Mouse (Mus musculus) ZHBTc4 (cell line): ENCODE results near the gene Aaed1.

ENCODE experiments used
- DNase-seq: peaks from one replicate; pipeline ENCODE4 v3.0.0-alpha.2; 2011; ENCODE audit warnings: low read depth, low spot score

The Aaed1 gene

DNA sequence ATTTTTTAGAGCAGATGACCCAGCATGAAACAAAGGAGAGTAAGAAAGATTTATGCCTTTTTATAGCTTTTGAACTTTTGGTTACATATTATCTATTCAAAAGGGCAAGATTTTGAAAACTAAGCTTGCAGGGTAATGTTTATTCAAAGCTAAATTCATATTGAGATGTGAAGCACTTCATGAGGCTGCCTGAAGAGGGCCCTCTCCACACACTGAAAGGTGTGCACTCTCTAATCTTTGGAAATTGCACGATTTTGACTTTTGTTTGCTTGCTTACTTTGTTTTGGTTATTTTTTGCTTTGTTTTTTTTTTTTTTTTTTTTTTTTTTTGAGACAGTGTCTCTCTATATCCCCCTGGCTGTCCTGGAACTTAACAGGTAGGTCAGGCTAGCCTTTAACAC, 62.1 kb downstream of the Aaed1 start:
- peak; percentile 43 for DNase-seq

DNA sequence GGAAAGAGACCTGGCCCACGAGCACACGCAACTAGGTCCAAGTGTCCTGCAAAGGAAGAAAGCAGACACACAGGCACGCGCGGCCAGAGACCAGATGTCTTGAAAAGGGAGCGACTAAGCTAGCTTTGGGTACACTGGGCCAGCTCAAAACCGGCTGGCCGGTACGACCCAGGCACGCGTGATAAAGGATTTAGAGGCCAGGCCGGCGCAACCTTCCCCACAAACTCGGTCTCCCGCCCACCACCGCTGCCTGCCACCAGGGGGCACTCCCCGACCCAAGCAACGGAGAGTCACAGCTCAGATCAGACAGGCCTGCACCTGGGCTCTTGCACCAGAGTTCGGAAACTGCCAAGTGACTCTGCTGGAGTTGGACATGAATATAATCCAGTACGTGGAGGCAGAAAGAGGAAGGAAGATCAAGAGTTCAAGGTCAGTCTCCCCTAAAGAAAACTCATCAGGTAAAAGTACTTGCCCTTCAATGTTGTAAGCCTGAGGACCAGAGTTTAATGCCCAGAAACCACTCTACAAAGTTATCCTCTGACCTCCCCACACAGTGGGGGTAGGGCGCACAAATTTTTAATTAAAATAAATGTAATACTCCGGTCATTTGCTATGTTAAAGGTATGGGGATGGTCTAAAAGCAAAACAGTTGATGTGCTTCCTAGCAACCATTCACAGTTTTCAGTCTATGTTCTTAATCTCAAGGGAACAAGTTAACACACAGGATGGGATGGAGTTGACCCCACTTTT, 63.6 kb downstream of the Aaed1 start:
- DNase-seq, result peak; percentile 91

DNA sequence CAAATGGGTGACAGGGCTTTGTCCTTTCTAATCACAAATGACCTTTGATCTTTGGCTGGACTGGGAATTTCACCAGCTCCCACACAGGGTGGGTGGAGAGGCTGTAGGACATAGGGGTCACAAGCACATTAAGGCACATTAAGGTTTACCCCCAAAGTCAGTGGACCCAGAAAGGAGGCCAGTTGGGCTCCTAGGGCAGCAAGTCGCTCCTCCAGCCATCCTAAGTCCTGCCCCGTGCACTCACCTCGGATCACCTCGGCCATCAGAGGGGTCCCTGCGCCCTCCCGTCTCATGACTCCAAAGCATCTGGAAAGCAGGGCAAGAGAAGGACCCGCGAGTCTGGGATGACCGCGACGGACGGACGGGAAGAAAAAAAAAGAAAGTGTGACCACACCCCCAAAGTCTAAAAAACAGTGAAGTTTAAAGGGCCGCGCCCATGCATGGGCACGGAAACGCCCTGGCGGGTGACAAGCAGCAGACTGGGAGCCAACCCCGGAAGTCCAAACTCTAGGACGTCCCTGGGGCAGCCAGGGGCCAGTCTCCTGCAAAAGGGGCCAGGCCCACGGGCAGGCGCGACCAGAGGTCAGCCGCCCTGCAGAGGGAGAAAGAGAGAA, 64.2 kb downstream of the Aaed1 start:
- peak; percentile 72 for DNase-seq

DNA sequence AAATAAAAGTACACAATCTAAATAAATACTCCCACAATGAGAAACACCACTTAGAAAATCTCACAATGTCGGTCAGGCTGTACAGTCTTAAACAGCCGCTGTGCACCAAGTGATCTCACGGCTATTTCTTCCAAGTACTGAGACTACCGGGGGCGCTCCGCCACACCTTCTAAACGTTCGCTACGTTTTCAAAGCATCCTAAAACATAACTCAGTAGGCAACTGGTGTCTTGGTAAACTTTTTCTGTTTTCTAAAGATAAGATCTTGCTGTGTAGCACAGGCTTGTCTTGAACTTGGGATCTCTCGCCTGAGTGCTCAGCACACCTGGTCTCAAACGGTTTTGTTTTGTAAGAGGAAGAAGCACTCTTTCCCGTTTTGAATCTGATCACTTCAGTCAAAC, 66.4 kb downstream of the Aaed1 start:
- DNase-seq, result no peak

DNA sequence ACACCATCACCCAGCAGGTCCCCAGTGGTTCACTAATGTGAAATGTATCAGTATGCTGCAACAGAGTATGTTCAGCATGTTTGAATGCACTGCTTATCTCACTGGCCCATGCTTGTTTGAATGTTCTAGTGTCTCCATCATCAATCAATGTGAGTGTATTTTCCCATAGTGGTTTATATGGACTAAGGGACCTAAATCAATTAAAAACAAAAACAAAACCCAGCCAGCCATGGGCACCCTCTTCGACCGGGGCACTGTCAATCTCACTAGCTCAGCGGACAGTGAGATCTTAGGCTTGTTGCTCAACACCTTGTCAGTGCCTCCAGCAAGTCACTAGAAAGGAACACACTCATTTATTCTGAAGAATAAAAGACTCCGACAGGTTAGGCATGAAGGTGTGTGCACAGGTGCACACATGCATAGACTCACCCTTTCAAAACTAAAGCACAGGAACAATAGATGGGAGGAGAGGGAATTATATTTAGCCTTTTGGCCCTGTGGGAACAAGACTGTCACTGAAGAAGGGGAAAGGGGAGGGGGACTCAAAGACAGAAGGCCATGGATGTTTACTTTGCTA, 67.7 kb downstream of the Aaed1 start:
- no peak for DNase-seq

DNA sequence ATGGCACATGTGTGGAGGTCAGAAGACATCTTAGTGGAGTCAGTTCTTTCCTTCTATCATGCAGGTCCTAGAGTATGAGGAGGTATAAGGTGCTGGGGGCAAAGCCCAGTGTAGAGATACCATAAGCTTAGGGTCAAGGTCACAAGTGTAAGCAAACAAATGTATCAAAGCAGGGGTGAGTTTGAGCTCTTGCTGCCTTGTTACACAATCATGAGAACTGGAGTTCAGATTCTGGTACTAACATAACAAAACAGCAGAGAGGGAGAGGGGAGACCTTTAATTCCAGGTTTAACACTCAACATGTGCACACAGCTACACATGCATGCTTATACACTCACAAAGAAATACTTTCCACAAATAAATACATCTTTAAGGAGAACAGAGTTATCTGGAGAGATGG, 69.8 kb downstream of the Aaed1 start:
- DNase-seq, result no peak

DNA sequence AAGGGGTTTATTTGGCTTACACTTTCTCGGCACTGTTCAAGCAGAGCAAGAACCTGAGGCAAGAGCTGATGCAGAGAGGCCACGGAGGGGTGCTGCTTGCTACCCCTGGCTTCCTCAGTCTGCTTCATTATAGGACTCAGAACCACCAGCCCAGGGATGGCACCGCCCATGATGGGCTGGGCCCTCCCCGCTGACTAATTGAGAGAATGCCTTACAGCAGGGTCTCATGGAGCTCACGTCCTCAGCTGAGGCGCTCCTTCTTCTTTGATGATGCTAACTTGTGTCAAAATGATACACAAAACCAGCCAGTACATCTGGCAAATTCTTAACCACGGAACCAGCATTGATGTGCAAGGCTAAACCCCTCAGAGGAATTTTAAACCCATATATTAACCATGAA, 71.9 kb downstream of the Aaed1 start:
- no peak for DNase-seq

DNA sequence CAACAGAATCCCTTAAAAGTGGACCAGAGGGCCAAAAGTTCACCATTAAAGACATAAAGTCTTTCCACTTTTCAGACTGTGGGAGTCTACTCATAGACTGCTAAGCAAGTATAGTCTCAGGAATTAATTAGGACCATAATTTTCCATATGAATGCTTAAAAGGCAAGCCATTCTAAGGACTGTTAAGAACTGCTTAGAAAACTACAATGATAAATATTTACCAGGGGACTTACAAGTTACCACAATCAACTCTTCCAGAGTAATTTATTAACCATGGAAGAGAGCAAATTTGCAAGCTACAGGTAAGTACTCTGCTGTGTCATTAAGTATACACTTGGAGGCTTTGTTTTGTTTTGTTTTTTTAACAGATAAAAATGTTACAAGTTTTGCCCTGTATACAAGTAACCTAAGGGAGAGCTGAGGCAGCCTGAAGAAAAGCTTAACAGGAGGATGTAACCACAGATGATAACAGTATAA, 74.8 kb downstream of the Aaed1 start:
- DNase-seq, result no peak

DNA sequence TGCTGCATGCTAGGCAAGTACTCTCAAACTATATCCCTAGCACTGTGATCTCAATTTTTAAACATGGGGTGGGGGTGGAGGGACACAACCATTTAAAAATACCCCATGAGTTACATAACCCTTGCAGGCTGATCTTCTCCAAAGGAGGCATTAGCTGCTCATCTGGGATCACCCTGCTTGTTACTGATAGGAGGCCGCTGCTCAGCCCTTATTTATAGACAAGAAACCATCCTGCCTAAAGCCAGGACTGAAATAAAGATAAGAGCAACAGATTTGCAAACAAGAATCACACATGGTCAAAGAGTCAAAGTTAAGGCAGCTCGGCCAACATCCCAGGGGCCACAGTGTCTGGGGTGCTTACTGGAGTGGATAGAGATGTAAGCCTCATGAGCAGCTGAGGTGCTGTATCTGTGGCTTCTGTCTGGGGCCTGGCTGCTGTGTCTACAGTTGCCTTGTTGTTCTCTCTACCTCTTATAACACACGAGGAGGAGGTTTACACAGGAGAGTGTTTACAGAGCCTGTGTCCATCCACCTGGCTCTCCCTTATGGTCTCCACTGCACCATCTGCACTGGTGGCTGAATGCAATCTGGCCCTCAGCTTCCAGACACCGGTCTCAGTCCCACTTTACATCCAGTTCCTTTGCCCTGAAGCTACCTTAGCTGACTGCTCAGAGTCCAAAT, 75.4 kb downstream of the Aaed1 start:
- no peak for DNase-seq

DNA sequence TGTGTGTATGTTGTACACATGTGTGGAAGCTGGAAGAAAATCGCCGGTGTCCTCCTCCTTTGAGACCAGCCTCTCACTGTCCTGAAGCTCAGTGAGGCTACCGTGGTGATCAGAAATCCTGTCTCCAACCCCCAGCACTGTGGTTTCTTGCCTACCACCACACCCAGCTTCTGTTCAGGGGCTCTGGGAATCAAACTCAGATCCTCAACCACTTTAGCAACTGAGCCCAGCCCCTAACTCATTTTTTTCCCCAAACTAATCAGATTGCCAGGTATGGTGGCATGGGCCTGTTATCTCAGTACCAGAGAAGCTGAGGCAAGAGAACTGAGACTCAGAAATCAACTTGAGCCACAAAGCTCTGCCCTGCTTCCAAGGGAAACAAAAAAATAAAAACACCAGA, 76.7 kb downstream of the Aaed1 start:
- DNase-seq, result no peak

DNA sequence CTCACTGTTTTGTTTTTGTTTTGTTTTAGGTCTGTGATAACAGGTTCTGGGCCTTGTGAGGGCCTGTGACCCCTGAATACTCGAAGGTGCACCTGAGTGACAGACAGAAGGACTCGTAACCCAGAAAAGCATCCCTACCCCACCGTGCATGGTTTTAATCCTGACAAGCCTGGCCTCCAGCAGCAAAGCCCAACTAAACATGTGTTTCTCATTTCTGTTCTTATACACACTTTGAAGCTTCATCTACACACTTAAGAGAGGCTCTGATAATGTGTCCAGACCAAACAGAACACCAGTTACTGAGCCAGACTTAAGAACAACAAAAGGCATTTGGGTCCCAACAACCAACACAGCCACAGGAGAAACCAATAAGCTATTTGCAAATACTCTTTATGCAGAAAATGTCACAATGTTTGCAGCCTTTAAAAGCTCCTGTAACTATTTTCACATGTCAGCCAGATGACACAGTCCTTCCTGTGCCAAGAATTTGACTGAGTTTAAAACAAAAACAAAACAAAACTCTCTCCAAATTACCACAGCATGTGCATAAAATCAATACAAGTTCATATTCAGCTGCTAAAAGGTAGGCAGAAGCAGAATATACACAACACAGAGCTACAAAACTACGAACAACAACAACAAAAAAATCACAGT, 77.3 kb downstream of the Aaed1 start:
- no peak for DNase-seq

DNA sequence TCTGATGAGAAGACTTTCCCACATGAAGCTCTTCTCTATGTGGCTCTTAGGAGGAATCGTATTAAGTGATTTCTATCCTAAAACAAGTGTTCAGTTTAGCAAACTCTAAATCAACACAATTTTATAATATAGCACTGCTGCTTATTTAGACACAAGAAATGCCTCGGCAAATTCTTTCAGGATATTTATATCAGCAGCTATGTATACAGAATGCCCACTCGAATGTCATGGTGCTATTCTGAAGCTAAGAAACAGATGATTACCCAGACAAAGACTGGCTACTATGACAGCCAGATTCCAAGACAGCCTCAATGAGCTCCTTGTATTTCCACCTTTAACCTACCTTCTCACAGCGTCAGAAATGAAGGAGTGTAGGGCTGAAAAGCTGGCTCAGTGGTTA, 79.4 kb downstream of the Aaed1 start:
- DNase-seq, result no peak

DNA sequence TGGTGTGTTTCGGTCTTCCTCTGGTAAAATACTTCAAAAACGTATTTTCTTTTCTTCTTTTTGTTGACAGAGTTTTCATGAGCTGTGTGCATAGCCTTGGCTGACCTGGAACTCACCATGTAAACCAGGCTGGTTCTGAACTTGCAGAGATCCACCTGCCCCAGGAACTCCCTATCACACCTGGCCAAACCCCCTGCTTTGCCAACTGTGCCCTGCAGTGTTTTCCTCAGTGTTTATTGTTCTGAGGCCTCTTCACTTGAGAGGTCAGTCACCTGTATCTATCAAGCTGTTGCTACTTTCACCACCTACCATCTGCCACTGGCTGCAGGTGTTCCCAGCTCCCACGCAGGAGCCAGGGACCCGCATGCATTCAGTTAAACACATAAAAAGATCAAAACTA, 85.8 kb downstream of the Aaed1 start:
- no peak for DNase-seq

DNA sequence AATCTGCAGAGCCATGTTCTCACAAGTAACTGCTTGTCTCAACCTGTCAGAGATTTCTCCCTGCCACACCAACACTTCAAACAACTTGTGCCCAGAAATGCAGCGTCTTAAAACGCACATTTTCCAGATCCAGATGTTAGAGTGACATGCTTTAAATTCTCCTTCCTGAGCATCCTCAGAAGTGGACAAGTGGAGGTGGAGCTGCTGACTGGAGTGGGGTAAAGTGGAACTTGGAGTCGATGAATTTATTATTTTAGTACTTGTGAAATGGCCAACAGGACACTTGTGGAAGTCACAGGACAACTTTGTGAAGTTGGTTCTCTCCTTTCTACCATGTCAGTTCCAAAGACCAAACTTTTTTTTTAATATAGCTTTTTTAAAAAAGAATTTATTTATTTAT, 86.8 kb downstream of the Aaed1 start:
- no peak for DNase-seq
